Mouse (Mus musculus) lung, postnatal 0 days (tissue): ENCODE data around the gene Tmem164. TPM values are rescaled to one million over a fixed set of nuclear protein-coding genes. Genes with fewer than 3 reads are reported as not detected.

Experiments
- ATAC-seq: fragments of 200-750 bp; cut with Nextera tagmentation; 2 replicates; pipeline ENCODE4 v1.8.0; 2017; ENCODE audit warnings: moderate library complexity
- DNase-seq: peaks from one replicate; pipeline ENCODE4 v3.0.0-alpha.2; 2016; ENCODE audit warnings: low spot score
- H3K27ac ChIP-seq: fragments of 300-500 bp; sonication (generic); 2 replicates; pipeline ENCODE4 v1.5.1; 2014; ENCODE audit warnings: antibody characterized with exemption, mild to moderate bottlenecking, low read length, mixed read lengths
- H3K27me3 ChIP-seq: fragments of 300-500 bp; sonication (generic); replicated peaks from 2 replicates; pipeline ENCODE4 v1.6.1; 2014; ENCODE audit warnings: low read length, mixed read lengths; ENCODE audit not compliant: insufficient read depth
- H3K36me3 ChIP-seq: fragments of 300-500 bp; sonication (generic); 2 replicates; pipeline ENCODE4 v1.6.1; 2014; ENCODE audit warnings: low read length, mixed read lengths; ENCODE audit not compliant: insufficient read depth
- H3K4me1 ChIP-seq: fragments of 300-500 bp; sonication (generic); 2 replicates; pipeline ENCODE4 v1.6.1; 2014; ENCODE audit warnings: antibody characterized with exemption, low read depth, low read length, mixed read lengths; ENCODE audit not compliant: insufficient read depth
- H3K4me2 ChIP-seq: fragments of 300-500 bp; sonication (generic); replicated peaks from 2 replicates; pipeline ENCODE4 v1.6.1; 2014; ENCODE audit warnings: low read depth, mild to moderate bottlenecking, low read length, moderate library complexity, mixed read lengths
- H3K4me3 ChIP-seq: fragments of 300-500 bp; sonication (generic); 2 replicates; pipeline ENCODE4 v1.5.1; 2014; ENCODE audit warnings: low read depth, low read length
- H3K9ac ChIP-seq: fragments of 300-500 bp; sonication (generic); replicated peaks from 2 replicates; pipeline ENCODE4 v1.6.1; 2014; ENCODE audit warnings: low read depth, mild to moderate bottlenecking
- H3K9me3 ChIP-seq: fragments of 300-500 bp; sonication (generic); 2 replicates; pipeline ENCODE4 v1.6.1; 2016; ENCODE audit warnings: low read length, mixed read lengths
- CTCF ChIP-seq: IDR thresholded peaks from 2 replicates; pipeline ENCODE4 v1.5.1; 2016; ENCODE audit warnings: antibody characterized with exemption, mild to moderate bottlenecking
- EP300 ChIP-seq: IDR thresholded peaks from 2 replicates; pipeline ENCODE4 v1.6.1; 2016; ENCODE audit warnings: antibody characterized with exemption, mild to moderate bottlenecking, control low read depth
- WGBS: fragments of 180-500 bp; shearing (Covaris S2); extraction: QIAGEN DNeasy Blood & Tissue Kit; methylation state at CpG from one replicate; pipeline ENCODE4 v1.1.7; 2014; 5-methylcytosine and 5-hydroxymethylcytosine counted together
- polyA plus RNA-seq: library from polyadenylated mRNA; unstranded; fragments of >200 nt; fragmentation: Nextera tagmentation; extraction: Ambion mirVana; gene quantifications from 2 replicates; pipeline ENCODE4 v1.2.1, GENCODE M21; 2015

Gene Tmem164
- polyA plus RNA-seq, 1 experiment from 2014 or later = 47.4 TPM

- no peaks in the 10 kb centered on the region for H3K27me3 ChIP-seq
- H3K36me3 ChIP-seq = no peaks in the 10 kb centered on the region
- no peak overlapping the region for H3K4me3 ChIP-seq
- no peak for DNase-seq
- H3K27ac ChIP-seq = no peak overlapping the region
- H3K9ac ChIP-seq = no peak overlapping the region
- 53% methylated on average over 13 of the region's 13 CpGs for WGBS
- H3K4me1 ChIP-seq = no peaks in the 10 kb centered on the region
- no peak overlapping the region for H3K4me2 ChIP-seq
- ATAC-seq = no peak; the same call in 1 of the 2 replicates
- H3K9me3 ChIP-seq = no peaks in the 10 kb centered on the region
- TF ChIP-seq EP300 (no peak), CTCF (no peak)
Observed at GRCm38 (mm10) chrX:142828184-142828908, 147.1 kb downstream of the Tmem164 start.

GRCm38 (mm10) chrX:142829267-142829666 lies 148.1 kb downstream of the Tmem164 start:
- no peak for DNase-seq
- Histone ChIP-seq H3K27me3 (no peaks in the 10 kb centered on the region), H3K9me3 (no peaks in the 10 kb centered on the region), H3K9ac (no peak overlapping the region), H3K4me2 (no peak overlapping the region), H3K27ac (no peak overlapping the region), H3K4me1 (no peaks in the 10 kb centered on the region), H3K4me3 (no peak overlapping the region), H3K36me3 (no peaks in the 10 kb centered on the region)
- no peak for ATAC-seq
- no peak for TF ChIP-seq CTCF
- no peak for TF ChIP-seq EP300
- 65% methylated on average over 2 of the region's 2 CpGs for WGBS

GRCm38 (mm10) chrX:142829866-142830470 lies 148.8 kb downstream of the Tmem164 start:
- Histone ChIP-seq H3K9ac (no peak overlapping the region), H3K27me3 (no peaks in the 10 kb centered on the region), H3K9me3 (no peaks in the 10 kb centered on the region), H3K4me1 (no peaks in the 10 kb centered on the region), H3K36me3 (no peaks in the 10 kb centered on the region), H3K4me2 (no peak overlapping the region), H3K4me3 (no peak overlapping the region), H3K27ac (no peak overlapping the region)
- ATAC-seq (no peak), DNase-seq (no peak)
- 76% methylated on average over 12 of the region's 12 CpGs for WGBS
- TF ChIP-seq EP300 (no peak), CTCF (no peak)

- 90% methylated on average over 4 of the region's 6 CpGs for WGBS
- TF ChIP-seq CTCF (no peak), EP300 (no peak)
- H3K9me3 ChIP-seq = no peaks in the 10 kb centered on the region
- H3K4me1 ChIP-seq = no peaks in the 10 kb centered on the region
- H3K4me2 ChIP-seq = no peak overlapping the region
- no peaks in the 10 kb centered on the region for H3K27me3 ChIP-seq
- DNase-seq = no peak
- H3K36me3 ChIP-seq = no peaks in the 10 kb centered on the region
- H3K27ac ChIP-seq = no peak overlapping the region
- ATAC-seq = no peak
- no peak overlapping the region for H3K9ac ChIP-seq
- H3K4me3 ChIP-seq = no peak overlapping the region
Observed at GRCm38 (mm10) chrX:142830572-142830971, 149.4 kb downstream of the Tmem164 start.

GRCm38 (mm10) chrX:142832221-142832620 lies 151.0 kb downstream of the Tmem164 start:
- no peaks in the 10 kb centered on the region for H3K9me3 ChIP-seq
- no peaks in the 10 kb centered on the region for H3K36me3 ChIP-seq
- H3K27ac ChIP-seq = no peak overlapping the region
- H3K4me1 ChIP-seq = no peaks in the 10 kb centered on the region
- no peak overlapping the region for H3K4me2 ChIP-seq
- no peak for TF ChIP-seq CTCF
- TF ChIP-seq EP300 = no peak
- H3K27me3 ChIP-seq = no peaks in the 10 kb centered on the region
- DNase-seq (no peak), ATAC-seq (no peak)
- no peak overlapping the region for H3K4me3 ChIP-seq
- H3K9ac ChIP-seq = no peak overlapping the region
- 59% methylated on average over 3 of the region's 3 CpGs for WGBS

- Histone ChIP-seq H3K4me1 (no peaks in the 10 kb centered on the region), H3K36me3 (no peaks in the 10 kb centered on the region), H3K27me3 (no peaks in the 10 kb centered on the region), H3K4me2 (no peak overlapping the region), H3K4me3 (no peak overlapping the region), H3K9ac (no peak overlapping the region), H3K9me3 (no peaks in the 10 kb centered on the region), H3K27ac (no peak overlapping the region)
- DNase-seq (no peak), ATAC-seq (no peak)
- TF ChIP-seq EP300 (no peak), CTCF (no peak)
- WGBS = 80% methylated on average over 13 of the region's 13 CpGs
Observed at GRCm38 (mm10) chrX:142833164-142833796, 152.1 kb downstream of the Tmem164 start.
